Mouse (Mus musculus): ENCODE measurements around the gene Sp3. TPM values are rescaled to one million over a fixed set of nuclear protein-coding genes. Genes with fewer than 3 reads are reported as not detected.
A peak's percentile ranks its signal among the peaks of the same experiment; 100 is the strongest.

Sp3 gene
- polyA plus RNA-seq, 1 experiment from 2014 or later = 33.3 TPM

GRCm38 (mm10) chr2:72978473-72978872 is 1.8 kb downstream of the Sp3 start:
- peak overlapping the region; percentile 100 for H3K27ac ChIP-seq (replicated peaks)
- peak overlapping the region; percentile 70 for H3K4me2 ChIP-seq
- peak overlapping the region; percentile 100 for H3K4me3 ChIP-seq (replicated peaks)
- peaks cover 36% of the 10 kb centered on the region for H3K4me1 ChIP-seq (replicated peaks)
- peak overlapping the region; percentile 100 for H3K9ac ChIP-seq
- ATAC-seq (ENCODE audit: insufficient read depth) = peak; percentile 19
- H3K9me3 ChIP-seq (replicated peaks) = no peaks in the 10 kb centered on the region
- peaks cover 12% of the 10 kb centered on the region for H3K36me3 ChIP-seq (replicated peaks)
- under 1% methylated on average over 38 of the region's 38 CpGs for WGBS (ENCODE audit: insufficient replicate concordance)
- no peaks in the 10 kb centered on the region for H3K27me3 ChIP-seq

DNA sequence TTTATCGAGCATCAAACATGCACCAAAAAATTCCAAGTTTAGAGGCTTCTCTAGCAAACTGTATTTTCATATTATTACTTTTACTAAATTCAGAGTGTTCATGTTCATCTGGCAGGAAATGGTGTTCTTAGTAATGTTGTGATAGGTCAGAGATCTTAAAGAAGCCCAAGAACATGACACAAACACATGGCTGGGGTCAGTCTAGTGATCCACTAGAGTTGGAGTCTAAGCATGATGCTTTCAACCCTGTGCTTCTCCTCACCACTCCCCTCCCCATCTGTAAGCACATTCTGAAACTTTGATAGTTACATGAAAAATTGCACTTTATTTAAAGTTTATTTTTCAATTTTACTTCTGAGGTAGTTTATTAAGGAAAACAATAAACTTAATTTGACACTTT is 3.0 kb downstream of the Sp3 start:
- Histone ChIP-seq H3K4me1 (replicated peaks) (peaks cover 30% of the 10 kb centered on the region), H3K9ac (peak overlapping the region; percentile 45; the same call in 1 of the 2 replicates), H3K4me3 (replicated peaks) (peak overlapping the region; percentile 54), H3K9me3 (replicated peaks) (no peaks in the 10 kb centered on the region), H3K4me2 (peak overlapping the region; percentile 72), H3K36me3 (replicated peaks) (peaks cover 14% of the 10 kb centered on the region), H3K27ac (replicated peaks) (peak overlapping the region; percentile 41; the same call in 1 of the 2 replicates), H3K27me3 (no peaks in the 10 kb centered on the region)
- ATAC-seq (ENCODE audit: insufficient read depth) = no peak
- WGBS (ENCODE audit: insufficient replicate concordance) = 66% methylated on average over 1 of the region's 1 CpGs

DNA sequence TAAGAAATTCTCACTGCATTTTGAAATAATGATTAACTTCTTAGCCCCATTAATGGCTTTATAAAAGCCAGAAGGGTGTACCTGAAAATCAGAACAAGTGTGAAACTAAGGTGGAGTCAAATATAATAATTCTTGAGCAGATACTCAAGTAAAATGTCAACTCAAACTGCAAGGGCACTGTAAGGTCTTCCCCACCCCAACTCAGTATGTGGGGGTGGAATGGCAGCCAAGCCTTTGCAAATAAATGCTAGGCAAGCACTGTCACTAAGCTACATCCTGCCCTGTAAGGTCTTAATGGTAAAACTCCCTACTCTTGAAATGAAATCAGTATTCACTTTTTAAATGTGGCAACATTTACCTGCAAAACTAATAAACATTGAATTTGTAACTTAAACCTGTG is 4.2 kb downstream of the Sp3 start:
- no peaks in the 10 kb centered on the region for H3K27me3 ChIP-seq
- H3K9ac ChIP-seq = no peak overlapping the region
- peaks cover 25% of the 10 kb centered on the region for H3K36me3 ChIP-seq (replicated peaks)
- peak overlapping the region; percentile 24 for H3K4me3 ChIP-seq (replicated peaks)
- H3K9me3 ChIP-seq (replicated peaks) = no peaks in the 10 kb centered on the region
- ATAC-seq (ENCODE audit: insufficient read depth) = no peak
- H3K4me2 ChIP-seq = peak overlapping the region; percentile 72
- H3K4me1 ChIP-seq (replicated peaks) = peaks cover 22% of the 10 kb centered on the region
- H3K27ac ChIP-seq (replicated peaks) = 0 out of 2 replicates have a peak overlapping the region, but pooled peaks have one; percentile 19

- Histone ChIP-seq H3K27me3 (no peaks in the 10 kb centered on the region), H3K4me3 (replicated peaks) (no peak overlapping the region), H3K9me3 (replicated peaks) (no peaks in the 10 kb centered on the region), H3K4me1 (replicated peaks) (peaks cover 25% of the 10 kb centered on the region), H3K36me3 (replicated peaks) (peaks cover 62% of the 10 kb centered on the region), H3K4me2 (no peak overlapping the region), H3K9ac (no peak overlapping the region), H3K27ac (replicated peaks) (no peak overlapping the region)
- ATAC-seq (ENCODE audit: insufficient read depth) = no peak
- WGBS (ENCODE audit: insufficient replicate concordance) = 83% methylated on average over 6 of the region's 6 CpGs
Observed at GRCm38 (mm10) chr2:72970831-72971230, 9.4 kb downstream of the Sp3 start.

DNA sequence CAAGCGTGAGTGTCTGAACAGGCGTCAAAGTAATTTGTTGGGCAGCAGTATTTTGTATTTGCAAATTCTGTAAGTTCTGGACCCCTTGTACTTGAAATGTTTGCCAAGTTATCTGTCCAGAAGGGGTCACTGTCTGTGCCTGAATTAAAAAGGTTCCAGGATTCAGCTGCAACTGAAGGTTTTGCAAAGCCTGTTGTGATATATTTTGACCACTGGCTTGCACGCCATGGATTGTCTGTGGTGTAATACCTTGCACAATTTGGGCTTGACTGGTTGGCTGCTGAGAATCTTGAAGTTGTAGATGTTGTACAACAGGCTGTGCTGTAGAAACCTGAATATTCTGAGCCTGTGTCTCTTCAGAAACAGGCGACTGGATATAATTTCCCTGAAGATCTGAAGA is 9.9 kb downstream of the Sp3 start:
- no peak overlapping the region for H3K27ac ChIP-seq (replicated peaks)
- H3K4me1 ChIP-seq (replicated peaks) = peaks cover 25% of the 10 kb centered on the region
- H3K4me3 ChIP-seq (replicated peaks) = no peak overlapping the region
- no peaks in the 10 kb centered on the region for H3K9me3 ChIP-seq (replicated peaks)
- H3K4me2 ChIP-seq = no peak overlapping the region
- H3K36me3 ChIP-seq (replicated peaks) = peaks cover 60% of the 10 kb centered on the region
- H3K27me3 ChIP-seq = no peaks in the 10 kb centered on the region
- no peak for ATAC-seq (ENCODE audit: insufficient read depth)
- H3K9ac ChIP-seq = no peak overlapping the region
- 82% methylated on average over 4 of the region's 4 CpGs for WGBS (ENCODE audit: insufficient replicate concordance)

DNA sequence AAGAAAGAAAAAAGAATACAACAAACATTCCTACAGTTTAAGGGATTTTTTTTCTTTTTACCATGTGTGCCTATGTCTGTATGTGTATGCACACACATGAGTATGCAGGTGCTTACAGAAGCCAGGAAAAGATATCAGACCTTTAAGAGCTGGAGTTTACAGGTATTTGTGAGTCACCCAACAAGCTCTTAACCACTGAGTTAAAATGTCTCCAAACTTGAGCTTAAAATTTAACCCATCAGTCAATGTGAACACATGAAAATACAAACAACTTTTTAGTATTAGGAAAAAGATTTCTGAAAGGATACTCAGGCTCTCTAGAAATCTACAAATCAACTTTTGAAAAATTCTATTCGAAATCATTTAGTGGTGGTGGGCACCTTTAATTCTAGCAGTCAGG is 11.7 kb downstream of the Sp3 start:
- Histone ChIP-seq H3K9ac (no peak overlapping the region), H3K27ac (replicated peaks) (no peak overlapping the region), H3K4me3 (replicated peaks) (no peak overlapping the region), H3K27me3 (no peaks in the 10 kb centered on the region), H3K36me3 (replicated peaks) (peaks cover 59% of the 10 kb centered on the region), H3K9me3 (replicated peaks) (no peaks in the 10 kb centered on the region), H3K4me2 (no peak overlapping the region), H3K4me1 (replicated peaks) (peaks cover 30% of the 10 kb centered on the region)
- WGBS (ENCODE audit: insufficient replicate concordance) = 82% methylated on average over 1 of the region's 1 CpGs
- no peak for ATAC-seq (ENCODE audit: insufficient read depth)

DNA sequence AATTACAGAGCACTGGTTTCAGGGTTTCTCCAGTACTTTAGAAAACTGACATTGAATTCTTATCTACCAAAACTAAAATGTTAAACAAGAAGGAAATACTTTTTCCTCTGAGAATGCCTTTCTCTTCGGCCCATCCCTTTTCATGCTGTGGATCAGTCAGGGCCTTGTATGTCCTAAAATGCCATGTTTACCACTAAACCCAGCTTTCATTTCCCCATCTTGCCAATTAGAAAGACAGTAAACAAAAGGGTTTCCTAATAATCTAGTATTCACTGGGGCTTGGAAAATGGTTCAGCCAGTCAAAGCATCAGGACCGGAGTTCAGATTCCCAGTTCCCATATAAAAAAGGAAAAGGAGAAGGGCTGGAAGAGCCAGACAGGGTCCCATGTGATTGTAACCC is 14.8 kb downstream of the Sp3 start:
- Histone ChIP-seq H3K27ac (replicated peaks) (0 out of 2 replicates have a peak overlapping the region, but pooled peaks have one; percentile 11), H3K9ac (no peak overlapping the region), H3K36me3 (replicated peaks) (peaks cover 60% of the 10 kb centered on the region), H3K4me2 (no peak overlapping the region), H3K27me3 (no peaks in the 10 kb centered on the region), H3K4me3 (replicated peaks) (no peak overlapping the region), H3K9me3 (replicated peaks) (no peaks in the 10 kb centered on the region), H3K4me1 (replicated peaks) (peaks cover 32% of the 10 kb centered on the region)
- 75% methylated on average over 2 of the region's 2 CpGs for WGBS (ENCODE audit: insufficient replicate concordance)
- no peak for ATAC-seq (ENCODE audit: insufficient read depth)

GRCm38 (mm10) chr2:72956415-72956814 is 23.8 kb downstream of the Sp3 start:
- 97% methylated on average over 3 of the region's 3 CpGs for WGBS (ENCODE audit: insufficient replicate concordance)
- Histone ChIP-seq H3K27me3 (no peaks in the 10 kb centered on the region), H3K36me3 (replicated peaks) (peaks cover 72% of the 10 kb centered on the region), H3K9me3 (replicated peaks) (no peaks in the 10 kb centered on the region), H3K4me3 (replicated peaks) (no peak overlapping the region), H3K27ac (replicated peaks) (no peak overlapping the region), H3K4me1 (replicated peaks) (peaks cover 30% of the 10 kb centered on the region), H3K9ac (no peak overlapping the region), H3K4me2 (no peak overlapping the region)
- ATAC-seq (ENCODE audit: insufficient read depth) = no peak

- no peaks in the 10 kb centered on the region for H3K9me3 ChIP-seq (replicated peaks)
- H3K4me2 ChIP-seq = no peak overlapping the region
- no peak overlapping the region for H3K27ac ChIP-seq (replicated peaks)
- H3K4me3 ChIP-seq (replicated peaks) = no peak overlapping the region
- 0 out of 2 replicates have a peak, but pooled peaks have one; percentile 37 for ATAC-seq (ENCODE audit: insufficient read depth)
- H3K9ac ChIP-seq = no peak overlapping the region
- H3K4me1 ChIP-seq (replicated peaks) = peaks cover 30% of the 10 kb centered on the region
- H3K27me3 ChIP-seq = no peaks in the 10 kb centered on the region
- H3K36me3 ChIP-seq (replicated peaks) = peaks cover 67% of the 10 kb centered on the region
- WGBS (ENCODE audit: insufficient replicate concordance) = 37% methylated on average over 3 of the region's 3 CpGs
Observed at GRCm38 (mm10) chr2:72952979-72953378, 27.3 kb downstream of the Sp3 start.

GRCm38 (mm10) chr2:72935937-72936336 is 44.3 kb downstream of the Sp3 start:
- ATAC-seq (ENCODE audit: insufficient read depth) = no peak
- H3K4me3 ChIP-seq (replicated peaks) = no peak overlapping the region
- no peaks in the 10 kb centered on the region for H3K4me1 ChIP-seq (replicated peaks)
- no peaks in the 10 kb centered on the region for H3K27me3 ChIP-seq
- H3K27ac ChIP-seq (replicated peaks) = no peak overlapping the region
- H3K9ac ChIP-seq = no peak overlapping the region
- 50% methylated on average over 1 of the region's 1 CpGs for WGBS (ENCODE audit: insufficient replicate concordance)
- H3K9me3 ChIP-seq (replicated peaks) = no peaks in the 10 kb centered on the region
- H3K4me2 ChIP-seq = no peak overlapping the region
- peaks cover 49% of the 10 kb centered on the region for H3K36me3 ChIP-seq (replicated peaks)

DNA sequence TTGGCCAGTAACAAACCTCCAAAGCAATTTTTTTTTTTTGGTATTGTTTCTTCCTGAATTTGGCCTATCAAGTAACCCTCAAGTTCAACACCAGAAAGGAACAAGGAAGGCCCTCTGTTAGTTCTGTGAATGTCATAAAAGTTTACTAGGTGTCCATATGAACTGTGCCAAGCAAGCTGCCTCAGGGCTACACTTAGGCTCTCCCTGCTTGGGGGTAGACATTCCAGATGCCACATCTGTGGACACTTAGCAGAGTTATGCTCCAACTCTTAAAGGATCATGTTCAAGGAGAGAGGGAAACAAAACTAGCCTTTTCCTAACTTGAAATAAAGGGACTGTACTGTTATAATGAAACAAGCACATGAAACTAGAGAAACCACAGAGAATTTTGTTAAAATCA is 48.1 kb downstream of the Sp3 start:
- Histone ChIP-seq H3K4me2 (no peak overlapping the region), H3K27ac (replicated peaks) (no peak overlapping the region), H3K36me3 (replicated peaks) (peaks cover 26% of the 10 kb centered on the region), H3K9ac (no peak overlapping the region), H3K4me1 (replicated peaks) (no peaks in the 10 kb centered on the region), H3K4me3 (replicated peaks) (no peak overlapping the region), H3K9me3 (replicated peaks) (no peaks in the 10 kb centered on the region), H3K27me3 (no peaks in the 10 kb centered on the region)
- ATAC-seq (ENCODE audit: insufficient read depth) = no peak

GRCm38 (mm10) chr2:72924981-72925380 is 55.3 kb downstream of the Sp3 start:
- Histone ChIP-seq H3K4me2 (no peak overlapping the region), H3K36me3 (replicated peaks) (no peaks in the 10 kb centered on the region), H3K9ac (no peak overlapping the region), H3K27ac (replicated peaks) (no peak overlapping the region), H3K27me3 (no peaks in the 10 kb centered on the region), H3K4me3 (replicated peaks) (no peak overlapping the region), H3K4me1 (replicated peaks) (no peaks in the 10 kb centered on the region), H3K9me3 (replicated peaks) (no peaks in the 10 kb centered on the region)
- ATAC-seq (ENCODE audit: insufficient read depth) = no peak
- WGBS (ENCODE audit: insufficient replicate concordance) = 78% methylated on average over 10 of the region's 10 CpGs

Data from liver, embryonic 15.5 days (tissue).